8 mouse cellular contexts compared by ENCODE assay signal in genomic region chr1:48276206-48276605, GRCm38 (mm10).
DNase-seq lines count a peak whose midpoint lies in the region.

No protein-coding gene starts in this region.

- DNase-seq in adrenal gland, postnatal 10 days = peak; percentile 0
- no peak for DNase-seq in adrenal gland, postnatal 4 days (ENCODE audit: low spot score in 2 of 2)
- peak; percentile 59 for DNase-seq in brain, embryonic 18.5 days (ENCODE audit: low read depth, low spot score)
- peak; percentile 3 to 48 for DNase-seq in frontal cortex, adult 2 months (ENCODE audit: extremely low spot score in 1 of 2, low spot score in 1 of 2)
- DNase-seq in left cerebral cortex, adult 9 months (ENCODE audit: low spot score in 2 of 2) = peak; percentile 8 to 34
- no peak for DNase-seq in embryo, embryonic 10.5 days (ENCODE audit: low spot score)
- no peak for DNase-seq in kidney, postnatal 14 days
- no peak for DNase-seq in ovary, postnatal 14 days (ENCODE audit: low spot score)

Comparison
In these comparisons a context has a peak if more than half of its experiments do, and no peak if none do; other contexts are left out.
1. DNase-seq: peak in adrenal gland, postnatal 10 days (single experiment), brain, embryonic 18.5 days (single experiment), frontal cortex, adult 2 months (2 of 2) and left cerebral cortex, adult 9 months (2 of 2); none in adrenal gland, postnatal 4 days (0 of 2), embryo, embryonic 10.5 days (single experiment), kidney, postnatal 14 days (single experiment) and ovary, postnatal 14 days (single experiment).